Mouse (Mus musculus) 416B (cell line): ENCODE results near the gene Tfcp2.
"Not testable (repeated sequence)": the region's sequence is repeated elsewhere in the genome, so short reads cannot be mapped to it uniquely, and the experiment has no call there.

Experiments used
- DNase-seq: peaks from one replicate; pipeline ENCODE4 v3.0.0; 2011; ENCODE audit warnings: low read depth

Gene Tfcp2

GRCm38 (mm10) chr15:100556378-100556777 lies 4.6 kb upstream of the Tfcp2 start:
- no peak for DNase-seq

GRCm38 (mm10) chr15:100555965-100556364 lies 4.2 kb upstream of the Tfcp2 start:
- no peak for DNase-seq

GRCm38 (mm10) chr15:100550280-100550679 lies 1.5 kb downstream of the Tfcp2 start:
- DNase-seq, result no peak

GRCm38 (mm10) chr15:100543651-100544030 lies 8.2 kb downstream of the Tfcp2 start:
- DNase-seq, result not testable (repeated sequence)

- DNase-seq, result not testable (repeated sequence)
Measured at GRCm38 (mm10) chr15:100542876-100543650, 8.7 kb downstream of the Tfcp2 start.

- DNase-seq, result no peak
Measured at GRCm38 (mm10) chr15:100541426-100541825, 10.4 kb downstream of the Tfcp2 start.

GRCm38 (mm10) chr15:100541001-100541400 lies 10.8 kb downstream of the Tfcp2 start:
- DNase-seq, result not testable (repeated sequence)

GRCm38 (mm10) chr15:100539411-100539810 lies 12.4 kb downstream of the Tfcp2 start:
- peak; percentile 14 for DNase-seq

- peak; percentile 87 for DNase-seq
Measured at GRCm38 (mm10) chr15:100537913-100538312, 13.9 kb downstream of the Tfcp2 start.

GRCm38 (mm10) chr15:100527900-100528299 lies 23.9 kb downstream of the Tfcp2 start:
- no peak for DNase-seq

- DNase-seq, result no peak
Measured at GRCm38 (mm10) chr15:100525405-100525804, 26.4 kb downstream of the Tfcp2 start.

GRCm38 (mm10) chr15:100520306-100520705 lies 31.5 kb downstream of the Tfcp2 start:
- DNase-seq, result no peak

- no peak for DNase-seq
Measured at GRCm38 (mm10) chr15:100515121-100515520, 36.7 kb downstream of the Tfcp2 start.

- no peak for DNase-seq
Measured at GRCm38 (mm10) chr15:100513387-100513786, 38.4 kb downstream of the Tfcp2 start.

- no peak for DNase-seq
Measured at GRCm38 (mm10) chr15:100510072-100510471, 41.7 kb downstream of the Tfcp2 start.

- DNase-seq, result no peak
Measured at GRCm38 (mm10) chr15:100508454-100509167, 43.2 kb downstream of the Tfcp2 start.

- not testable (repeated sequence) for DNase-seq
Measured at GRCm38 (mm10) chr15:100499506-100499905, 52.3 kb downstream of the Tfcp2 start.

GRCm38 (mm10) chr15:100495102-100495501 lies 56.7 kb downstream of the Tfcp2 start, which contains the start of gene Csrnp2:
Gene Csrnp2 (minus strand): TSS chr15:100495488.
- peak; percentile 86 for DNase-seq

- DNase-seq, result no peak
Measured at GRCm38 (mm10) chr15:100494647-100495046, 57.2 kb downstream of the Tfcp2 start.

GRCm38 (mm10) chr15:100491966-100492365 lies 59.8 kb downstream of the Tfcp2 start:
- DNase-seq, result no peak

GRCm38 (mm10) chr15:100489263-100489662 lies 62.5 kb downstream of the Tfcp2 start:
- no peak for DNase-seq

GRCm38 (mm10) chr15:100488297-100488696 lies 63.5 kb downstream of the Tfcp2 start:
- not testable (repeated sequence) for DNase-seq

- DNase-seq, result peak; percentile 62
Measured at GRCm38 (mm10) chr15:100487050-100487449, 64.8 kb downstream of the Tfcp2 start.
